Mouse (Mus musculus) urinary bladder, postnatal 10 days (tissue): ENCODE measurements at regions not wholly inside any gene's neighbourhood (a gene's known extent, or its start where the extent isn't known, plus 50 kb on each side); places are given as distances from the start of the nearest gene placed in this dataset.

Experiments
- DNase-seq: peaks from one replicate; pipeline ENCODE4 v3.0.0; 2022; ENCODE audit warnings: low spot score

GRCm38 (mm10) chr10:66935731-66936130, 160.2 kb upstream of the Jmjd1c start:
- no peak for DNase-seq

GRCm38 (mm10) chr10:66937116-66937515, 158.8 kb upstream of the Jmjd1c start:
- DNase-seq: no peak

GRCm38 (mm10) chr10:66940368-66940767, 155.6 kb upstream of the Jmjd1c start:
- no peak for DNase-seq

GRCm38 (mm10) chr10:66940922-66941321, 155.0 kb upstream of the Jmjd1c start:
- no peak for DNase-seq

- DNase-seq: no peak
Measured at GRCm38 (mm10) chr10:66941974-66942373, 154.0 kb upstream of the Jmjd1c start.

GRCm38 (mm10) chr10:66943875-66944274, 152.1 kb upstream of the Jmjd1c start:
- no peak for DNase-seq

- no peak for DNase-seq
Measured at GRCm38 (mm10) chr10:66946161-66946560, 149.8 kb upstream of the Jmjd1c start.

GRCm38 (mm10) chr10:66948329-66948728, 147.6 kb upstream of the Jmjd1c start:
- no peak for DNase-seq

- no peak for DNase-seq
Measured at GRCm38 (mm10) chr10:66950441-66950840, 145.5 kb upstream of the Jmjd1c start.

- no peak for DNase-seq
Measured at GRCm38 (mm10) chr10:66951231-66951822, 144.6 kb upstream of the Jmjd1c start.

- no peak for DNase-seq
Measured at GRCm38 (mm10) chr10:66951935-66952334, 144.0 kb upstream of the Jmjd1c start.

- no peak for DNase-seq
Measured at GRCm38 (mm10) chr10:66953248-66953975, 142.5 kb upstream of the Jmjd1c start.

- no peak for DNase-seq
Measured at GRCm38 (mm10) chr10:66953976-66954505, 141.9 kb upstream of the Jmjd1c start.

GRCm38 (mm10) chr10:66955430-66955829, 140.5 kb upstream of the Jmjd1c start:
- DNase-seq: no peak

GRCm38 (mm10) chr10:66956619-66957018, 139.3 kb upstream of the Jmjd1c start:
- no peak for DNase-seq

GRCm38 (mm10) chr10:66957373-66957772, 138.6 kb upstream of the Jmjd1c start:
- no peak for DNase-seq
